Mouse (Mus musculus) skeletal muscle tissue, adult 2 months (tissue): ENCODE measurements around the gene Tarsl2.

Source experiments
- DNase-seq: peaks from one replicate; pipeline ENCODE4 v3.0.0-alpha.2; 2012; ENCODE audit warnings: low read depth, low spot score

Tarsl2 gene

DNA sequence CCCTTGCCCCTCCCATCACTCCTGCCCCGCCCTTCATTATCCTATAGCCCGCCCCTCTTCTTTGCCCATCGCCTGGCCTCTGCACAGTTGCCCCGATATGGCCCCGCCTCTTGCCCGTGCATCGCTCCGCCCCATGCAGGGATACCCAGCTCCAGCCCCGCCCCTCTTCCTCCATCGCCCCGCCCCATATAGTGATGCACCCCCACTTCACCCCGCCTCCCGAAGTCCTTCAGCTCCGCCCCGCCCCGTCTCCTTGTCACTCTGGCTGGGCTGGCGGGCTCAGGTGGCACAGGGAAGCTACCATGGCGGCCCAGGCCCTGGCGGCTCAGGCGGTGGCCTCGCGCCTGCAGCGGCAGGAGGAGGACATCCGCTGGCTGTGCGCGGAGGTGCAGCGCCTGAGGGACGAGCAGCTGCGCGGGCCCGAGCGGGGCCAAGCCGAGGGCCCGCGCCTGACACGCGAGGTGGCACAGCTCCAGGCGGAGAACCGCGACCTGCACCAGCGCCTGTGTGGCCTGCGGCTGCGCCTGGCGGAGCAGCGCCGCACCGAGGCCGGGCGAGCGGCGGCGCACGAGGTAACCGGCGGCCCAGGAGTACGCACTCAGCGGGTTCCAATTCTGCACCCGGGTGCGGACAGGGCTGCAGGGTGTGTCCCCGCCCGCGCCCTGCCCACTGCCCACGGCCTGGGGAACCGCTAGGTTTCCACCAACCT, at the start of gene Tarsl2:
Gene Tarsl2 (plus strand): TSS at position 256 of the 709 bp plus-strand sequence.
- DNase-seq = peak; percentile 90

DNA sequence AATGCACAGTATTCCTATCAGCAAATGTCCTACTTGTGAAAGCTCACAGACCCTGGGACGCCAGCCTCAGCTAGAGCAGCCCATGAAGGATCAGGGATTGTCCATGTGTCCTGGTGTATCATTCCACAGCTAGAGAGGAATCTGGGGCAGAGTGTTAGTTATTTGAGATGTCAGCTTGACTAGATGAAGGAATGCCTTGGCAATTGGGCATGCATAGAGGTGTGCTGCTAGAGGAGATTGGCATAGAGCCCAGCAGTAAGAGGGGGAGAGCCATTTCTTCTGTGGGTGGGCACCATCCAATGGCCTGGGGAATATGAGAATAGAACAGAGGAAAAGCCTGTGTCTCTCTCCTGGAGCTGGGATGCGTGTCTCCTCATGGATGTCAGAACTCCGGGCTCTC, 38.6 kb upstream of the Tarsl2 start:
- DNase-seq = no peak

DNA sequence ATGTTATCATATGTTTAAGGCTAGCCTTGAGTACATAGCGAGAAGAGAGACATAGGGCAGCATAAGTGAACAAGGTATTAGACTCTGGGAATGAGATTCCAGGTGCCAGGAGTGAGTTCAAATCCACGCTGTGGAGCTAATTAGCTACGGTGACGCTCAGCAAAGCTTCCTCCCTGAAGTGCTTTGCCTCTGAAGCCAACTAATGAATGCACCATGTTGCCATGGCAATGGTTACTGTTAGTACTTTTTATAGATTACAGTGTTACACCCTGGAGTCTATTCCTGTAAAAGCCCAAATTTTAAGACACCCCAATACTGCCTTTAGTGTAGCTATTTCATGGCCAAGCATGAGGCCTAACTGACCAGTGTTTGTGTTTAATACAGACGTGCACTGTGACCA, 37.7 kb upstream of the Tarsl2 start:
- DNase-seq = no peak

DNA sequence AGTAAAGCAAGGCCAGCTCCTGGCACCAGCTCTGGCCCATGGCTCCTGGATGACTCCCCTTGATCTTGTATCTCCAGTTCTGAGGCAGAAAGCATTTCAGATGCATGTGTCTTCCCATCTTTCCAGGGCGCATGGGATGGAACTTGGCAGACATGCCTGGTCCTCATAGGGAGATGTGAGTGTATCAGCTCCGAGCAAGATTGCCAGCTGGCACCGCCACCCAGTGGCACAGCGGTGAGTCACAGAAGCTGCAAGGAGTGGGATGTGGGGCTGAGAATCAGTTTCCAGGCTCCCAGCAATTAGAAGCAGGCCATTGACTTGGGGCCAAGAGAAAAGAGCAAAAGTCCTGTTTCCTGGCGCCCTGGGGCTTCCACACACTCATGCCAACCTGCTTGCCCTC, 34.5 kb upstream of the Tarsl2 start:
- no peak for DNase-seq

DNA sequence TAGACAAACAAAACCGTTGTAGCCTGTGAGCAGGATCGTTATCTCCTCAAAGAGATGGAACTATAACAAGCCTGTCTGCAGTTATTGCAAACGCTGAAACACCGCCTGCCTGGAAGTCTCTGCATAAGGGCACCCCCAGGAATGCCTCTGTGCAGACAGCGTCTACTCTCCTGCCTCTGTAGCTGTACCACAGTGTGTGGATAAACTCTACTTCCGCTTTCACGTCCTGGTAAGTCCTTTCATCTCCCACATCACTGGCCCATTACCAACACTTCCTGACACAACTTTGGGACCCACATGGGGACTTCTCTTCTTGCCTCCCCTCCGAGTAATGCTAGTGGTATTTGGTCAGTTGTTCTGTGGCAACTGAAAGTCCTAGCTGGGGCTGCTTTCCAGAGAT, 34.0 kb upstream of the Tarsl2 start:
- DNase-seq = no peak

DNA sequence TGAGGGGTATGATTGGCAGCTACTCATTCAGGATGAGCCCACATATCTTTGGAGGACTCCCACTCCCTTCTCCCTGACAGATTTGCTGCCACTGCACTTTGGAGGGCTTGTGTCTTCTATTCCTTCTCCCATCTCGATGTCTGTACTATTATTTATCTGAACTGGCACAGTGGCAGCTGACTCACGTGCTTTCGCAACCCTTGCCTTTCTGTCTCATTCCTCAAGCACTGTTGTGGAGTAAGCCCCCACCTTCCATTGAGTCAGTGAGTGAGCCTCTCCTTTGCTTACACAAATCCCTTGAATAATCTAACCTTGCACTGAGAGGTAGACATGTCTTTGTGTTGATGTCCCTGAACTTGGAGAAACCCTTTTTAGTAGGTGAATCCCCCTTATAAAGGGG, 33.4 kb upstream of the Tarsl2 start:
- no peak for DNase-seq

DNA sequence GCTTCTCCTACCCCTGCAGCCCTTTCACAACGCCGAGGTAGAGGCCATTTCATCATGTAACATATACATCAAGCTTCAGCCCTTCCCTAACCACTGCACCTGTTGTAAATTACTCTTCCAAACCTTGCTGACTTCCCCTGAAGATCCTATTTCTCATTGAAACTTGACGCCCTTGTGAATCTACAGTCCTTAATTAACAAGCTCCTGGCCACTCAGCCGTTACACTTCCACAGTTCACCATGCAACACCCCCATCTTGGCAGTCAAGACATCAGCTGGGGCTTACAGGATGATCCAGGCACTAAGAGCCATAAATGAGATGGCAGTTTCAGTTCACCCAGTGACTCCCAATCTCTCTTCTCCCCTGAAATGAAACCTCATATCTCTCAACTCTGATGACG, 31.0 kb upstream of the Tarsl2 start:
- DNase-seq = no peak

DNA sequence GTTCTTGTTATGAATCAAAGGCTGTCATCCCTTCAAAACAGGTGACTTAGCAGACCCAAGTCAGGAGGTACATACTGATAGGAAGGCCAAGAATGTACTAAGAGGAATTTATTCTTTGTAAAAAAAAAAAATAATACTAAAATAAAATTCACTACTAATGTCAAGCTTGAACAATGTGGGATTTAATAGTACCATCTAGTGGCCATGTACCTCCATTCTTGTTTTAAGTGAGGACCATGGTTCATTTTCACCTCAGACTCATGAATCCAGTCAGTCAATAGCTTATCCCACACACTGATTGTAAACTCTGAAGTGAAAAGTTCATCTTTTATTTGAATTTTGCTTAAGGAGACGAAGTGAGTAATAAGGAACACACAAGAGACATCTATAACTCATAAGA, 25.9 kb upstream of the Tarsl2 start:
- DNase-seq = no peak

DNA sequence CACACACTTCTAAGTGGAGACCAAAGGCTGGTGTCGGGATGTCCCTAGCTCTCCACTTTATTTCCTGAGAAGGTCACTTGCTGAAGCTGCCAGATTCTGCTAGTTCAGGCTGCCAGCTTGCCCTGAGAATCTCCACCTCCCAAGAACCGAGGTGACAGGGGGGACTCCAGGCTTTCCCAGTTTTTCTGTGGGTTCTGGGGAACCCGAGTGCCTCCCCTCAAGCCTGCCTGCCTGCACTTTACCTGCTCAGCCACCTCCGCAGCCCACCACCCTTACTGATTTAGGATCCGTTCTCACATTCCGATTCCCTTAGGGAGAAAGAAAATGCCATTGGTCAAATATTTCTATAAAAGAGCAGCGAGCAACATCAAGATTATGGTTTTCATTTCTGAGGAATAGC, 24.0 kb upstream of the Tarsl2 start:
- DNase-seq = no peak

DNA sequence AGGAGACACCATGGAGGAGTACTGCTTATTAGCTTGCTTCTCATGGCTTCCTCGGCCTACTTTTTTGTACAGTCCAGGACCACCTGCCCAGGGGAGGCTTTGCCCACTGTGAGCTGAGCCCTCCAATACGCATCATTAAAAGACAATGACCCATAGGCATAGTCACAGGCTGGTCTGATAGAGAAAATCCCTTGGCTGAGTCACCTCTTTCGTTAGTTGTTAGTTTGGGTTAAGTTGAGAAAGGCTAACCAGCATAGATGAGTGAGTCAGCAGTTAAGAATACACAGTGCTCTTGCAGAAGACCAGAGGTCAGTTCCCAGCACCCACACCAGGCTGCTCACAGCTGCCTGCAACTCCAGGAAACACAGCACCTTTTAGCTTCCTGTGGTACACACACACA, 21.4 kb upstream of the Tarsl2 start:
- no peak for DNase-seq

DNA sequence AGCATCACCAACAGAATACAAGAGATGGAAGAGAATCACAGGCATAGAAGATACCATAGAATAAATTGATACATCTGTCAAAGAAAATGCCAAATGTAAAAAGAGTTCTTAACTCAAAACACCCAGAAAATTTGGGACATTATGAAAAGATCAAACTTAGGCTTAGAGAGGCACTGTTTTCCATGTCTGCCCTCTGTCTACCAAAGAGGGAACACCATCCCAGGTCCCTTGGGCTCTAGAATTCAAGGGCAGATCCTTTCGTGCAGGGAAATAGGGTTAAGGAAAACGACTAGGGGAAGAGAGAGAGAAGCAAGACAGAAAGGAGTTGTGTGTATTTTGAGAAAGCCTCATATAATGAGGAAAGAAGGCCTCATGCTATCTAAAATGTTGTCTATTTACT, 19.2 kb upstream of the Tarsl2 start:
- DNase-seq = no peak

DNA sequence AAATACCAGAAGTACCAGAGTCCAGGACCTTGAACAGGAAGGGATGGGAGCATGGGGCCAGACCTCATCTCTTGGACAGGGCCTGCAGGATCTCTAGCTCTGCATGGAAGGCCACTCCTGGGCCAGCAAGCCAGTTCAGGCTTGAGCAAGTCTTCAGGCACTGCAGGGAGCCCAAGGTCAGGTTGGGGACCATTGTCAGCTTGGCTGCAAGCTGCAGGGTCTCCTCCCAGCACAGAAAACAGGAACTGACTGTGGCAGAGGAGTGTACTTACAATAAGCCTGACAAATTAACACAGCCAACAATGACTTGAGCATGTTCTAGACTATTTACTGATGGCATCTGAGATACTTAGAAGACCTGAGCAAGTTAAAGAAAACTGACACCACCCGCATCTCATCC, 14.9 kb upstream of the Tarsl2 start:
- DNase-seq = no peak

DNA sequence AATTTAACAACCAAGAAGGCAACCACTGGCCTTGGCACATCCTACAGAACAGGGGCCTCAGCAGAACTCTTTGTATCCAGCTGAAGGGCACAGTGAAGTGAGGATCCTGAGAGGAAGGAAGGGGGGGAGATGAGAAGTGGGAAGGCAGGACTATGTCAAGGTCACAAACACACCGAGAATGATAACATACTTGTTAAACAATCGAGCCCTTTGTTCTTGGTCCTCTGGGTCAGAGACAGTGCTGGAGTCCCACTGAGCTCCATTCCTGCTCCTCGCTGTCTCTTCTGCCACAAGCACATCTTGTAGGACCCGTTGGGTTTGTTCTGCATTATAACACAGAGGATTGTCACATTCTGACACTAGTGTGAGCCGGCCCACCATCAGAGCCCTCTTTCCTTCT, 14.0 kb upstream of the Tarsl2 start:
- DNase-seq = no peak

DNA sequence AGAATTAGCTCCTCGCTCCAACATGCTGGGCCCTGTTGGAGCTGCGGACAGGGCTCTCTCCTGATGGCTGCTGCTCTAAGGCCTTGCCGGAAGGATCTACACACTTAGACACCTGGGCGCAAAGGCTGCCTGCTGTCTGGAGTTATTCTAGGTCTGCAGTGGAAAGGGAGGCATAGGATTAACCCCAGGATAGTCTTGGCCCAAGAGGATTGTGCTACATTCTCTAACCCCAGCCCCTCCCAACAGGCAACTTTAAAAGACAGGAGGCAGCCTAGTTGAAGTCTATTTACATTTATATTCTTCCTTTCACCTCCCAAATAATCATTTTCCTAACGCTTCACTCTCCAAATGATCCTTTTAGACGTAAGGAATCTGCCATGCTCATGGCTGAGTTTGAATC, 8.9 kb upstream of the Tarsl2 start:
- no peak for DNase-seq

DNA sequence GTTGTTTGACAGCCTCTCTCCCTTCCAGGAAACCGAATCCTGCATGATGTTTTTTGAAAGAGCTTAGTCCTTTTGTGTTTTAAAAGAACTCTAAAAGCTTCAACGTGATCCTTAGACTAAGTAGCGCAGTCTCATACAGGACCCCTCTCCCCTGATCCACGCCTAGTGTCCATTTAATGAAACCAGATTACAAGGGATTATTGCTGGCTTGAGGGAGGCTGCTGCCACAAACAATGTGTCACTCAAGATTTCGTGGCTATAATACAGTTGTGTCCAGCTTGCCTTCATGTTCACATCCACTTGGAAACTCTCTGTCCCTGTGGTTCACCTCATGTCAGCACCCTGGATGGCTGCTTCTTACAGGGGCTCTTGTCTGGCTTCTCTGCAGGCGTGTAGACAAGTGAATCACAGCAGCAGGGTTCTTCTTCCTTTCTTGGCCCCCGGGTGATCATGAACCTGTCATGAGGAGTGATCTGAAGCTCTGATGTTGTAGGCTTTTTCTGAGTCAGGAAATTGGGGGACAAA, 8.3 kb upstream of the Tarsl2 start:
- no peak for DNase-seq

DNA sequence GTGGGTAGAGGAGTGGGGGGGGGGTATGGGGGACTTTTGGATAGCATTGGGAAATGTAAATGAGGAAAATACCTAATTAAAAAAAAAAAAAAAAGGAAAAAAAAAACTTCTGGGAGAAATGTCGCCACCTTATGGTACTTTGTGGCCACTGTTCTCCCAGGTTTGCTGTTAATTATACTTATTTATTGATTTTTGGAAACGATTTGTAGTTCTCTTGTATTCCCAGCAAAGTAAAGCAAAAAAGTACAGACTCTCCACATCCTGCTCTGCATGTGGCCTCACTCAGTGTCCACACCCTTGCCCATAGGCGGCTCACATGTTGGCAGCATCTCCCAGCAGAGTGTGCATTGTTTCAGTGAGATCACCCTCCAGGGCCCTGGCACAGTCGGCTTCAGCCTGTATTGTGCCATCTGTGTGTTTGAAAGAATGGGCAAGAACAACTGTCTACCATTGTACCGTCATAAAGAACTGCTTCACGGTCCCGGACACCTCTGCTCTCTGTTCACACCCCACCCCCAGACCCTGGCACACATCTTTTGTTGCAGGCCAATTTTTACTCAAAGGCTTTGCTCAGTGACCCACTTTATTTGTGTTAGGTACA, 6.4 kb upstream of the Tarsl2 start:
- no peak for DNase-seq

DNA sequence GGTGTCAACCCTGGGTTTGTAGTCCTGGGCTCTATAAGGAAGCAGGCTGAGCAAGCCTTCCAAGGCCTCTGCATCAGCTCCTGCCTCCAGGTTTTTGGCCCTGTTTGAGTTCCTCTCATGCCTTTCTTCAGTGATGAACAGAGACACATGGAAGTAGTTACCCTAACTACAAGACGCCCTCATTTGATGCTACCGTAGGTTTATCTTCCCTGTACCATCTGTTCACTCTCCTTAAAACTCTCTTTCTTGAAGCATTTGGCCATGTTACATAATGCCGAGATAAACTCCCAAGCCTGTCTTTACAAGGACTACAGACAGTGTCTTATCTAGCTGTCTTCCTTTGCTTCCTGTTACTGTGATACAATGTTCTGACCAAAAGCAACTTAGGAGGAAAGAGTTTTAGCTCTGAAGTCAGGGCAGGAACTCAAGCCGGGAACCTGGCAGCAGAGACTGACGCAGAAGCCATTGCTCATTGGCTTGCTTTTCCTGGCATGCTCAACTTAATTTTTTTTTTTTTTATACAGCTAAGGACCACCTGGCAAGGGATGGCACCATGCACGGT, 4.8 kb upstream of the Tarsl2 start:
- no peak for DNase-seq

DNA sequence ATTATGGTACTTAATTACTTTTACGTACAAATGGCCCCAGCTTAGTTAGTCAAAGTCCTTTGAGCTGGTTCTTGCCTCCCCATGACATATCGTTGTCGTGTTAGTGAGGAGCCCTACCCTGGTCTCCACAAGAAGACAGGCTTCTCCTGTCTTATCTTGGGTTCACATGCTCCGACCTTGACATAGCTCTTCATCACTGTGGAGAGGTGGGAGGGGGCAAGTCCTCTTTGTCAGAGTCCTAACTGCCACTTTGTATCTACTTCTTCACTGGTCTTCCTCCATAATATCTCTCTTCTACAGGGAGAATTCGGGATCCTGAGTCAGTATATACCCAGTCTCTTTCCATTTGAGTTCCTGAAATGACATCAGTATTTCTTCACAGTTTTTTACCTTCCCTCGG, 4.0 kb upstream of the Tarsl2 start:
- DNase-seq = no peak

DNA sequence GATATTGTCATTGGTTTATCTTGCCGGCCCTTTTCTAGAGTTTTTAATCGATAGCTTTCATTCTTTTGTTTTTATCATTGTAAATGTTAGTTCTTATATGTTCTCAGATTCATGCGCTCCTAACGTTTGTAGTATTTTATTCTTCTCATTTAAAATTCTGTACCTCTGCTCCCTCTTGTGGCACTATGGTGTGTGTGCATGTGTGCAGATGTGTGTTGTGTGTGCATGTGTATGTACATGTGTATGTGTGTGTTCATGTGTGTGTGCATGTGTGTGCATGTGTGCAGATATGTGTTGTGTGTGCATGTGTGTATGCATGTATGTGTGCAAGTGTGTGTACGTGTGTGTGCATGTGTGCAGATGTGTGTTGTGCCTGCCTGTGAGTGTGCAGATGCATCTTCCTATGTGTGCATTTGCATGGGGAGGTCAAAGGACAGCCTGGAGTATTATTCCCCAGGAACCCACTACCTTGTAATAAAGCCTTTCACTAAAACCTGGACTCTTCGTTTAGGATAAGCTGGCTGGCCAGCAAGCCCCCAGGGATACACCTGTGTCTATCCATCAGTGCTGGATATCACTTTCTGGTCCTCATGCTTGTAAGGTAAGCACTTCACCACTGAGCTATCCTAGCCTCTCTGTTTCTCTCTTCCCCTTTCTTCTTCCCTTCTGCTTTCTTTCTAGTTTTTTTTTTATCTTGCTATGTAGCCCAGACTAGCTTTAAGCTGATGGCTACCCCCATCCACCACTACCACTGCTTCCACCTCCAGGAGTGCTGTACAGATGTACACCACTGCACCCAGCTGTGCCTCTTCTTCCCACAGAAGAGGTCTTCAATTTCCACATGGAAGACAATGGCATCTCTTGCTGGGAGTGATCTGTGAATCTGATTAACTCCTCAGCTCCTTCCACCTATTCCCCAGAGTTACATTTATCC, 2.1 kb upstream of the Tarsl2 start:
- no peak for DNase-seq

DNA sequence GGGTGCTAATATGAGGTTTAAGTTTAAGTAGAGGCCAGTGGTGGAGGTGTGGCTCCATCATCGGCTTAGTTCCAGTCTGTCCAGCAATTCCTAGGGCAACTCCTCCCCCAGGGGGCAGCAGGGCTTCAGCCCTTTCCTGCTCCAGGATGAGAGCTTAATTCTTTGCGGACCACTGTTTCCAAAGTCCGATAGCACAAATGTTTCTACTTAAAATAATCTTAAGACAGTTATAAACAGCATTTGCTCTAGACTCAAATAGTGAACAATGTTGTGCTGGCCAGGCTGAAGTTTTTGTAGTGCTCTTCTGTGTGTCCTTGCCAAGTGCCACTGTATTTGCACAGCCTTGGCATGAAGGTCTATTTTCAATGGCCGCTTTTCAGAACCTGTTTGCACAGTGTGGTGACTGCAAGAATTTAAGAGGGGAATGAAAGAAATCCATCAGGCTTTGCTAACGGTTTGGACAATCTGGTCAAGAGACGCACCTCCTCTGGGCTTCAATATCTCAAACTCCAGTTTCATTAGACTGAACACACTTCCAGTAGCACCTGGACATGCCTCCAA, 757 bp upstream of the Tarsl2 start:
- DNase-seq = no peak

DNA sequence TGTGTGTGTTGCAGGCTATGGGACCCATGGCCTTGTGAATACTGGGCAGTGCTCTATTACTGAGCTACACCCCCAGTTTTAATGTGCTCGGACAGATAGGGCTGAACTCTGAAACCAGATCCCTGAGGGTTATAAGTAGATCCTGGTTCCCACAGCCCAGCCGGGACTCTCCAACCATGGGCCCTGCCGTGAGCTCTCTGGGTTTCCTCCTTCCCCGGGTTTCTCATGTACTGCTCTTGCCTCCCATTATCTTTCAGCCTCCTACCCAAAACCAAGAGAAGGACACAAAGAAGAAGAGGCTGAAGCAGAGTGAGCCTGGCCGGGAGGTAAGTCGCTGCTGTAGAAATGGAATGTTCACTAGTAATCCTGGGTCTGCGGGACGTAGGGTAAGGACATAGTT, 1.3 kb downstream of the Tarsl2 start:
- DNase-seq = no peak

DNA sequence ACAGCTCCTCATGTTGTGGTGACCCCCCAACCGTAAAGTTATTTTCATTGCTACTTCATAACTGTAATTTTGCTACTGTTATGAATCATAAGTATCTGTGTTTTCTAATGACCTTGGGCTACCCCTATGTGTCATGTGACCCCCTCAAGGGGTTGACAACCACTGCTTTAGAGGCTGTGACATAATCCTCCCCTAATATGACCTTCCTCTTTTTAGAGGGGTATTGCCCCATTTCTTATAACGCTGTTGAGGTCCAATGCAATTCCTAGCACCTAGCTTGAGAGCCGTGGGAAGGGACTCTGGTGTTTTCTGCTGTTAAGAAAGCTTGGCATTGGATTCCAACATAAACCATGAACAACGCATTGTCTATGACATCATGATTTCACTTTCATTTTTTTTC, 6.0 kb downstream of the Tarsl2 start:
- DNase-seq = no peak
